Mouse (Mus musculus): ENCODE measurements around the gene Sptb.

DNA sequence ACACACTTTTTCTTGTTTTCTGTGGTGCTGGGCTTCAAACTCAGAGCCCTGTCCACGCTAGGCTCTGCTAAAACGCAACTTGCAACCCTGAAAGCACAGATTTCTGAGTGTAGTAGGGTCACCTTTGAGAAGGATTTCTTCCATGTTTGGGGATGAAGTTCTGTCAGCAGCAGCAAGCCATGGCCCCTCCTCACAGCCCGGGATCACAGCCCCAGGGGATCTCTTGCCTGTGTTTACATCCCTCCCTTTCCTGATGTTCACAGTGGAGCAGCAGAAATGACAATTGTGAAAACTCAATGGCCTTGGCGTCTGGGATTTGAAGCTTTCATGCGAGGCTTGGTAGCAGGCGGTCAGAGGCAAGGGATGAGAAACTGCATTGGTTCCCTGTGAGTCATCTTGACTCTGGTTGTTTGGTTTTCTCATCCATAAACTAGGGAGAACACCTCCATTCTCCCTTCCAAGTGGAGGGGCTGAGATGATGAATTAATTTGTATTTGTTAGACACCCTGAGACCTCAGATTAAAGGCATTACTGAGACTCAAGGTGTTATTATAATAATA lies 179.7 kb downstream of the Sptb start, which contains the start of gene Plekhg3:
- TF ChIP-seq POLR2A (IDR thresholded peaks at IDR 0.05; ENCODE audit: insufficient read length, low read depth): no peak
- TF ChIP-seq REST (IDR thresholded peaks at IDR 0.05; ENCODE audit: insufficient read depth, insufficient read length): no peak
- no peak for TF ChIP-seq MAX (IDR thresholded peaks at IDR 0.05; ENCODE audit: low read depth)
- TF ChIP-seq TCF12 (IDR thresholded peaks at IDR 0.05; ENCODE audit: insufficient read depth, poor library complexity, severe bottlenecking): no peak
- TF ChIP-seq E2F4 (IDR thresholded peaks at IDR 0.05; ENCODE audit: insufficient read depth): no peak
- TF ChIP-seq POLR2AphosphoS2 (IDR thresholded peaks at IDR 0.05; ENCODE audit: insufficient read length, low read depth): no peak
